Mouse (Mus musculus): ENCODE results near the gene Adam12. TPM values are rescaled to one million over a fixed set of nuclear protein-coding genes. Genes with fewer than 3 reads are reported as not detected.

Gene Adam12
- polyA plus RNA-seq, 1 experiment from 2014 or later = 2.7 TPM

GRCm38 (mm10) chr7:133963501-133963900 is 268.4 kb downstream of the Adam12 start:
- Histone ChIP-seq H3K4me3 (ENCODE audit: low read depth, low read length) (no peak overlapping the region), H3K4me1 (ENCODE audit: control insufficient read depth, insufficient read depth, low read length) (no peaks in the 10 kb centered on the region), H3K4me2 (ENCODE audit: low read depth, low read length) (no peak overlapping the region), H3K9me3 (ENCODE audit: control insufficient read depth, low read length) (no peaks in the 10 kb centered on the region), H3K27me3 (ENCODE audit: control insufficient read depth, insufficient read depth, low read length) (no peaks in the 10 kb centered on the region), H3K36me3 (ENCODE audit: control insufficient read depth, insufficient read depth, low read length) (no peaks in the 10 kb centered on the region), H3K27ac (ENCODE audit: low read depth, low read length) (no peak overlapping the region), H3K9ac (replicated peaks; ENCODE audit: low read depth, low read length) (no peak overlapping the region)
- 66% methylated on average over 8 of the region's 8 CpGs for WGBS
- no peak for ATAC-seq (ENCODE audit: low read depth)

GRCm38 (mm10) chr7:133959200-133959599 is 272.7 kb downstream of the Adam12 start:
- no peaks in the 10 kb centered on the region for H3K4me1 ChIP-seq (ENCODE audit: control insufficient read depth, insufficient read depth, low read length)
- no peak overlapping the region for H3K27ac ChIP-seq (ENCODE audit: low read depth, low read length)
- no peaks in the 10 kb centered on the region for H3K9me3 ChIP-seq (ENCODE audit: control insufficient read depth, low read length)
- H3K36me3 ChIP-seq (ENCODE audit: control insufficient read depth, insufficient read depth, low read length) = no peaks in the 10 kb centered on the region
- no peak overlapping the region for H3K9ac ChIP-seq (replicated peaks; ENCODE audit: low read depth, low read length)
- no peak overlapping the region for H3K4me2 ChIP-seq (ENCODE audit: low read depth, low read length)
- 68% methylated on average over 4 of the region's 4 CpGs for WGBS
- no peak for ATAC-seq (ENCODE audit: low read depth)
- no peak overlapping the region for H3K4me3 ChIP-seq (ENCODE audit: low read depth, low read length)
- H3K27me3 ChIP-seq (ENCODE audit: control insufficient read depth, insufficient read depth, low read length) = no peaks in the 10 kb centered on the region

- Histone ChIP-seq H3K4me3 (ENCODE audit: low read depth, low read length) (no peak overlapping the region), H3K9me3 (ENCODE audit: control insufficient read depth, low read length) (no peaks in the 10 kb centered on the region), H3K27me3 (ENCODE audit: control insufficient read depth, insufficient read depth, low read length) (no peaks in the 10 kb centered on the region), H3K27ac (ENCODE audit: low read depth, low read length) (no peak overlapping the region), H3K4me2 (ENCODE audit: low read depth, low read length) (no peak overlapping the region), H3K4me1 (ENCODE audit: control insufficient read depth, insufficient read depth, low read length) (no peaks in the 10 kb centered on the region), H3K9ac (replicated peaks; ENCODE audit: low read depth, low read length) (no peak overlapping the region), H3K36me3 (ENCODE audit: control insufficient read depth, insufficient read depth, low read length) (no peaks in the 10 kb centered on the region)
- WGBS = 20% methylated on average over 2 of the region's 2 CpGs
- no peak for ATAC-seq (ENCODE audit: low read depth)
These were observed 274.1 kb downstream of the Adam12 start for GRCm38 (mm10) chr7:133957873-133958272.

GRCm38 (mm10) chr7:133954111-133955091 is 277.5 kb downstream of the Adam12 start:
- Histone ChIP-seq H3K4me1 (ENCODE audit: control insufficient read depth, insufficient read depth, low read length) (no peaks in the 10 kb centered on the region), H3K36me3 (ENCODE audit: control insufficient read depth, insufficient read depth, low read length) (no peaks in the 10 kb centered on the region), H3K4me2 (ENCODE audit: low read depth, low read length) (no peak overlapping the region), H3K9me3 (ENCODE audit: control insufficient read depth, low read length) (no peaks in the 10 kb centered on the region), H3K27me3 (ENCODE audit: control insufficient read depth, insufficient read depth, low read length) (no peaks in the 10 kb centered on the region), H3K4me3 (ENCODE audit: low read depth, low read length) (no peak overlapping the region), H3K27ac (ENCODE audit: low read depth, low read length) (no peak overlapping the region), H3K9ac (replicated peaks; ENCODE audit: low read depth, low read length) (no peak overlapping the region)
- no peak for ATAC-seq (ENCODE audit: low read depth)
- 66% methylated on average over 9 of the region's 9 CpGs for WGBS

- Histone ChIP-seq H3K4me1 (ENCODE audit: control insufficient read depth, insufficient read depth, low read length) (no peaks in the 10 kb centered on the region), H3K4me3 (ENCODE audit: low read depth, low read length) (no peak overlapping the region), H3K9me3 (ENCODE audit: control insufficient read depth, low read length) (no peaks in the 10 kb centered on the region), H3K27ac (ENCODE audit: low read depth, low read length) (no peak overlapping the region), H3K36me3 (ENCODE audit: control insufficient read depth, insufficient read depth, low read length) (no peaks in the 10 kb centered on the region), H3K27me3 (ENCODE audit: control insufficient read depth, insufficient read depth, low read length) (no peaks in the 10 kb centered on the region), H3K4me2 (ENCODE audit: low read depth, low read length) (no peak overlapping the region), H3K9ac (replicated peaks; ENCODE audit: low read depth, low read length) (no peak overlapping the region)
- ATAC-seq (ENCODE audit: low read depth) = no peak
- 83% methylated on average over 14 of the region's 14 CpGs for WGBS
These were observed 280.0 kb downstream of the Adam12 start for GRCm38 (mm10) chr7:133951777-133952545.

DNA sequence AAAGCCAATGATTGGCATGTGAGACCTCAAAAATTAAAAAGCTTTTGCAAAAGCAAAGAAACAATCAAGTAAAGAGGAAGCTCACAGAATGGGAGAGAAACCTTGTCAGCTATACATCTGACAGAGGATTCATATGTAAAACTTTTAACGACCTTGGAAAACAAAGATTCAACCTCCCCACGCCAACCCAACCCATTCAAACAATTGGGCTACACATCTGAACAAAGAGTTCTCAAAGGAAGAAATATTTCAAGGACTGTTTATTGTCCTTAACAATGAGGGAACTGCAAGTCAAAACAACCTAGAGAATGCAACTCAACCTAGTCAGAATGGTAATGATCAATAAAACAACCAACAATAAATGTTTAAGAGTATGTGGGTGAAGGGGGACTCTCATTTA is 284.6 kb downstream of the Adam12 start:
- no peaks in the 10 kb centered on the region for H3K9me3 ChIP-seq (ENCODE audit: control insufficient read depth, low read length)
- H3K4me3 ChIP-seq (ENCODE audit: low read depth, low read length) = no peak overlapping the region
- no peak for ATAC-seq (ENCODE audit: low read depth)
- H3K27ac ChIP-seq (ENCODE audit: low read depth, low read length) = no peak overlapping the region
- no peak overlapping the region for H3K9ac ChIP-seq (replicated peaks; ENCODE audit: low read depth, low read length)
- H3K4me2 ChIP-seq (ENCODE audit: low read depth, low read length) = no peak overlapping the region
- H3K36me3 ChIP-seq (ENCODE audit: control insufficient read depth, insufficient read depth, low read length) = no peaks in the 10 kb centered on the region
- H3K4me1 ChIP-seq (ENCODE audit: control insufficient read depth, insufficient read depth, low read length) = no peaks in the 10 kb centered on the region
- WGBS = 20% methylated on average over 2 of the region's 2 CpGs
- no peaks in the 10 kb centered on the region for H3K27me3 ChIP-seq (ENCODE audit: control insufficient read depth, insufficient read depth, low read length)

DNA sequence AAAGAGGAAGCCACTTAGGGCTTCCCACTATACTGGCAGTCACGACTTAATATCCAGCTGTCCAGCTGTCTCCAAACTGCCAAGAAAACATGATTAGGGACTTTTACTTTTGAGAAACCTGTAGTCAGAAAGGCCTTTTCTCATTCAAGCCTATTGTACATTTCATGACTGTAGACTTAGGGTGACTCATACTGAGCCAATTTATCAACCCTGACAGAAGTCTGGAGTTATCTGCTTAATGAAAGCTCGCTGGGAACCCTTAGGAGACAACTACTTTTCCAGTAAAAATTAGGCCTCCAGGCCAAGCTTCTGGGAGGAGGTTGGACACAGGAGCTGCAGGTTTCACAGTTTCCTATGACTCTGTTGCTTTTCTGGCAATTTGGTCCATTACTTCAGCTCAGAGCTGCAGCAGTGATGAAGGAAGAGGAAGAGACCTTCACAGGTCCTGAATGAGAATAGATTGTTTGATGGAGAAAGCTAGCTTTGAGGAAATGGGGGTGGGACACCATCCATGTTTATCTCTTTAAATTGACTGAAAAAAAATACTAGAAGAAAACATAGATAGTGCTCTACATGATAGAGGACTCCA is 285.1 kb downstream of the Adam12 start:
- Histone ChIP-seq H3K27ac (ENCODE audit: low read depth, low read length) (no peak overlapping the region), H3K4me3 (ENCODE audit: low read depth, low read length) (no peak overlapping the region), H3K4me2 (ENCODE audit: low read depth, low read length) (no peak overlapping the region), H3K9ac (replicated peaks; ENCODE audit: low read depth, low read length) (no peak overlapping the region), H3K27me3 (ENCODE audit: control insufficient read depth, insufficient read depth, low read length) (no peaks in the 10 kb centered on the region), H3K4me1 (ENCODE audit: control insufficient read depth, insufficient read depth, low read length) (no peaks in the 10 kb centered on the region), H3K36me3 (ENCODE audit: control insufficient read depth, insufficient read depth, low read length) (no peaks in the 10 kb centered on the region), H3K9me3 (ENCODE audit: control insufficient read depth, low read length) (no peaks in the 10 kb centered on the region)
- 21% methylated on average over 2 of the region's 2 CpGs for WGBS
- ATAC-seq (ENCODE audit: low read depth) = no peak

DNA sequence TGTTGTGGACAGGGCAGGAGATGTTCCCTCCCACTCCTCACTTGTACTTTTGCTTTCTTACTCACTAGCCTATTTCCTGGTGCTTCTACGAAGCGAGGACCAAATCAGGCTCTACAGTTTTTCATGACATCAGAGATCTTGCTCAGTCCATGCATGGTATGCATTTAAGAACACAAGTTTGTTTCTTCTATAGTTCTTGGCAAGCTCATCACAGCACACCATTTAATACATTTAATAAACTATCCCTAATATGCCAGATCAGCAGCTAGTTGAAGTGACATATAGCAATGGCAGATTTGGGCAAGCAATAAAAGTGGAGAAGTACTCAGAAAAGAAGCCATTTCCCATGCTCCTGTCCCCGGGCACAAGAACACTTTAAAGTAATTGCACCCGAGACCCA is 285.8 kb downstream of the Adam12 start:
- H3K4me1 ChIP-seq (ENCODE audit: control insufficient read depth, insufficient read depth, low read length) = no peaks in the 10 kb centered on the region
- H3K27me3 ChIP-seq (ENCODE audit: control insufficient read depth, insufficient read depth, low read length) = no peaks in the 10 kb centered on the region
- no peak overlapping the region for H3K27ac ChIP-seq (ENCODE audit: low read depth, low read length)
- H3K4me3 ChIP-seq (ENCODE audit: low read depth, low read length) = no peak overlapping the region
- WGBS = 55% methylated on average over 4 of the region's 4 CpGs
- no peaks in the 10 kb centered on the region for H3K9me3 ChIP-seq (ENCODE audit: control insufficient read depth, low read length)
- H3K4me2 ChIP-seq (ENCODE audit: low read depth, low read length) = no peak overlapping the region
- no peaks in the 10 kb centered on the region for H3K36me3 ChIP-seq (ENCODE audit: control insufficient read depth, insufficient read depth, low read length)
- ATAC-seq (ENCODE audit: low read depth) = no peak
- no peak overlapping the region for H3K9ac ChIP-seq (replicated peaks; ENCODE audit: low read depth, low read length)

DNA sequence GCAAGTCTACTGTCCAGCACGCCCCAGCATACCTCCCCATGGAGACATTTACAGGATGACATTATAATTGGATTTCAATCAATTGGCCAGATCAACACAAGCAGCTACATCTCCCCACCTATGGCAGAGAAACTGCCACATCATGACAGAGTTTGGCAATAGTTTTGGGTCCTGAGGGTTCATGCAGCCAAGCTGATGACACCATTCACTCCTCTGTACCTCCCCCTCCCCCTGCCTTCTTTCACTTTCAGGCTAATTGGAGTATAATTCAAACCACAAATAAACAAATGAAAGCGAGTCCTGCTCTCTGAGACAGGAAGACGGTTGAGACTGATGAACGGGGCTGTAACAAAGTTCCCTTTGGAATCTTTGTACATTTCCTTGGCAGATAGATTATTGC is 291.5 kb downstream of the Adam12 start:
- no peak overlapping the region for H3K27ac ChIP-seq (ENCODE audit: low read depth, low read length)
- no peak overlapping the region for H3K9ac ChIP-seq (replicated peaks; ENCODE audit: low read depth, low read length)
- H3K4me3 ChIP-seq (ENCODE audit: low read depth, low read length) = no peak overlapping the region
- ATAC-seq (ENCODE audit: low read depth) = no peak
- H3K4me1 ChIP-seq (ENCODE audit: control insufficient read depth, insufficient read depth, low read length) = no peaks in the 10 kb centered on the region
- no peak overlapping the region for H3K4me2 ChIP-seq (ENCODE audit: low read depth, low read length)
- H3K36me3 ChIP-seq (ENCODE audit: control insufficient read depth, insufficient read depth, low read length) = no peaks in the 10 kb centered on the region
- WGBS = 61% methylated on average over 4 of the region's 4 CpGs
- H3K9me3 ChIP-seq (ENCODE audit: control insufficient read depth, low read length) = no peaks in the 10 kb centered on the region
- no peaks in the 10 kb centered on the region for H3K27me3 ChIP-seq (ENCODE audit: control insufficient read depth, insufficient read depth, low read length)

Data from neural tube, embryonic 14.5 days (tissue).